Mouse (Mus musculus) 416B (cell line): ENCODE measurements around the gene Olfr548-ps1.
"Not testable (repeated sequence)": the region's sequence is repeated elsewhere in the genome, so short reads cannot be mapped to it uniquely, and the experiment has no call there.

Source experiments
- DNase-seq: peaks from one replicate; pipeline ENCODE4 v3.0.0; 2011; ENCODE audit warnings: low read depth

Gene Olfr548-ps1

GRCm38 (mm10) chr7:102540596-102540995 is at the start of gene Olfr548-ps1:
Gene Olfr548-ps1 (plus strand): TSS chr7:102540896.
- no peak for DNase-seq

- not testable (repeated sequence) for DNase-seq
Observed at GRCm38 (mm10) chr7:102494416-102494815, 46.3 kb upstream of the Olfr548-ps1 start.

DNA sequence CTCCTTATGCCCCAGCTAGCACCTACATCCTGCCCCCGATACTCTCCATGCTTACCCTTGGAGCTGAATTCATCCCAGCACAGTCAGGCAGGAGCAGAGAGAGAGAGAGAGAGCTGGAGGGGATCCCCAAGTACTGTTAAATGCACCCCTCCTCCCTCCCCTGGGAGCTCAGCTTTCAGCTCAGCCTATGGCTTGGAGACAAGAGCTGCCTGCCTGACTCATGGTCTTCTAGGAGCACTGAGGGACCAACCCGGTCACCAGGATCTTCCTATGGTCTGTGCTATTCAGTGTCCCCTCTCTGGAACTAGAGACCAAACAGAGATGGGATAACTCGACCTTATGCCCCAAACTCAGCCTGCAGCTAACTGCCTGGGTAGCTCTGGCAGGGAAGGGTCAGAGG is 41.2 kb upstream of the Olfr548-ps1 start, which contains the start of gene Olfr545:
Olfr545 (minus strand) TSS at position 101 of the 400 bp plus-strand sequence.
- DNase-seq, result no peak

DNA sequence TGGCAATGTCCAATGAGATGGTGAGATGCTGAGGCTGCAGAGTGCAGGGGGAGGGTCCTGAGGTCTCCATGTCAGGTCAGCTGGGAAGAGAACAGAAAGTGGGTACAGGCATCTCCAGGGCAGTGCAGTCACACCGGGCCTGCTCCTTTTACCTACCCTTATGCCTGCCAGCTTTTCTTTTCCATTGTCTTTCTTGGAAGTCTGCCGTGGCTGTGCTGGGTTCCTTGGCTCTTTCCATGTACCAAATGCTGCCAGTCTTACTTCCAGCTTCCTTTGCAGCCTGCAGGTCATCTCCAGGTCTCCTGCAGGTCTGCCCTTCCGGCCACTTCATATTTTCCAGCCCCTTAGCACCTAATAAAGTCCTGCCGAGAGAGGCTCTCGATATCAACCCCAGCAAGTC is 38.7 kb upstream of the Olfr548-ps1 start:
- no peak for DNase-seq

GRCm38 (mm10) chr7:102506848-102507247 is 33.8 kb upstream of the Olfr548-ps1 start:
- DNase-seq, result peak; percentile 80

- DNase-seq, result no peak
Observed at GRCm38 (mm10) chr7:102508066-102508465, 32.6 kb upstream of the Olfr548-ps1 start.

- no peak for DNase-seq
Observed at GRCm38 (mm10) chr7:102508666-102509065, 32.0 kb upstream of the Olfr548-ps1 start.

DNA sequence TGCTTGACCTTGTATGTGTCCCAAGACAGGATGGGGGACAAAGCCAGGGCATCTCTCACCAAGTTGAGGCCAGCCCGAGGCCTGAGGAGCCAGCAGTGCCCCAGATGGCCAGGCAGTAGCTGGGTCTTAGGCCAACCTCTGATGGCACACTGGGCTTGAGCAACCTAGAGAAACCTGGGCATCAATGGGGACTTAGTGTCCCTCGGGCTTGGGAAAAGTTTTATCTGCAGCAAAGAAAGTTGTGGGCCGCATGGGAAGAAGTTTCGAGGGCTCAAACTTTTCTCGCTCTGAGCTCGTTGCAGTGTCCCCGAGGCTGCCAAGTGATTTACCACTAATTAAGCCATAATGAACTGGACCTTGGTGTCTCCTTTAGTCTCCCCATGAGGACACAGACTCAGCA is 31.0 kb upstream of the Olfr548-ps1 start:
- no peak for DNase-seq

DNA sequence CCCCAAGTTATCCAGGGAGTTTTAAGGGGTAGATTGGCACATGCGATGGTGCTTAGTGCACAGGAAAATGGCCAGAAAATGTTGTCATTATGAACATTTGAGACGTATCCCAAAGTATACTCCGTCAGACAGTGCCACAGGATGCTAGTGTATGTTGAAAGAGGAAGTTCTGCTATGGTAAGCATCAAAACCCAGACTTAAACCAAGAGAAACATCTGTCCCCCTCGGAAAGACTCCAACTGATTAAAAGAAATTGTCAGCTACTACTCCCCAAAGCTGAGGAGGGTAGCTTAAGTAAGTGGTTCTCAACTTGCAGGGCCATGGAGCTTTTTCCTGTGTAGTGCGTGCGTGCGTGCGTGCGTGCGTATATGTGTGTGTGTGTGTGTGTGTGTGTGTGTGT is 28.8 kb upstream of the Olfr548-ps1 start:
- DNase-seq, result peak; percentile 63

- DNase-seq, result peak; percentile 80
Observed at GRCm38 (mm10) chr7:102512814-102513435, 27.8 kb upstream of the Olfr548-ps1 start.

DNA sequence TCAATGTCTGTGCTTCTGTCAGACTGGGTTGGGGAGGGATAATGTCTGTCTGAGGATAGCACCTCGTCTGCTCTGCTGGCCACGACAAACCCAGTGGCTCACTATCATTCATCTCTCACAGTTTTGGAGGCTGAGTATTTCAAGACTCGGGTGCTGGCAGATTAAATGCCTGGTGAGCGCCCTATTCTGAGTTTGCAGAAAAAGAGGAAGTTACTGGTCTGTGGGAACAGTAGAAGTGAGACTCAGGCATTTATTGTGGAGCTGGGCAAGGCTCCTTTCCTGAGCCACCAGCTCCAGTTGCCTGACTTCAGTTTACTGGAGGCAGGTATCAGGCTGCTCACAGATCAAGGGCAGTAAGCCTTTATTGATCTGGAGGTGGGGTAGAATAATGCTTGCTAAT is 26.6 kb upstream of the Olfr548-ps1 start:
- peak; percentile 66 for DNase-seq

DNA sequence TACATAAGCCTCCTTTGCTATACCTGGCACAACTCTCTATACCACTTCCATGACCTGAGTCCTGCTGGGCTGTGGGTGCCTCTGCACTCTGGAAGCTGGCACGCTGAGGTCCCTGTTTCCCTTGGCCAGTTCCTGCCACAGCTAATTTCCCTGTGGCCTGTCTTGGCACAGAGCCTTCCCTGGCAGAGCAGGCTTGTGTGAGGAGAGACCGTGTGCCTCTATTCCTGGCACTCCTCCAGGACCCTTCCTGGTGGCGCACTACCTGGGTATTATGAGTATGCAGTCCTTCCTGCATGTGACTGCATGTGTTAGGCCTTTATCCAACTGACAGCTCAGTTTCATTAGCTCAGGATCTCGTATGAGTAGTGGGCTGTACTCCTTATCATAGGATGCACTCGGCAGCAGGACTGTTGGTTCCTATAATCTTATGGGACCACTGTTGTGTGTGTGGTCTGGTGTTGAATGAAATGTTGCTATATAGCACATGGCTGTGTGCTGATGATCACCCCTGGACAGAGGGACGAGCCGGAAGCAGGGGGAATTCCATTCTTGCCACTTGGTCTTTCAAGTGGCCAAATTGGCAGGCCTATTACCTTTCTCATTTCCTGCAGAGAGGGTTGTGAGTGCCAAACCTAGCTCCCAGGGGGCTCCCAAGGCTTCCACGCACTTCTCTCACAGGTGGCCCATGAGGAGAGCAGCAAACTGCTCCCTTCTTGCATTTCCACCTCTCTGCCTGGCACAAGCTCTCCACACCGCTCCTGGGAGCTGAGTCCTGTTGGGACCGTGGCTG is 24.2 kb upstream of the Olfr548-ps1 start:
- DNase-seq, result peak; percentile 33

GRCm38 (mm10) chr7:102517051-102517335 is 23.7 kb upstream of the Olfr548-ps1 start:
- no peak for DNase-seq

DNA sequence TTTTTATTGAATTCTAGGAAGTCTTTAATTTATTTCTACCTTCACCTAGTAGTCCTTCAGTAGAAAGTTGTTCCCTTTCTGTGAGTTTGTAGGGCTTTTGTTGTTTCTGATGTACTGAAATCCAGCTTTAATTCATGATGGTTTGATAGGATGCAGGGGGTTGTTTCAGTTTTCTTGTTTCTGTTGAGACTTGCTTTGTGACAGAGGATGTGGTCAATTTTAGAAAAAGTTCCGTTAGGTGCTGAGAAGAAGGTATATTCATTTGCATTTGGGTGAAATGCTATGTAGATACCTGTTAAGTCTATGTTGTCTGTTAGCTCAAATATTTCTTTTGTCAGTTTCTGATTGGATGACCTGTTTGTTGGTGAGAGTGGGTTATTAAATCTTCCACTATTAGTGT is 11.6 kb upstream of the Olfr548-ps1 start:
- DNase-seq, result no peak

DNA sequence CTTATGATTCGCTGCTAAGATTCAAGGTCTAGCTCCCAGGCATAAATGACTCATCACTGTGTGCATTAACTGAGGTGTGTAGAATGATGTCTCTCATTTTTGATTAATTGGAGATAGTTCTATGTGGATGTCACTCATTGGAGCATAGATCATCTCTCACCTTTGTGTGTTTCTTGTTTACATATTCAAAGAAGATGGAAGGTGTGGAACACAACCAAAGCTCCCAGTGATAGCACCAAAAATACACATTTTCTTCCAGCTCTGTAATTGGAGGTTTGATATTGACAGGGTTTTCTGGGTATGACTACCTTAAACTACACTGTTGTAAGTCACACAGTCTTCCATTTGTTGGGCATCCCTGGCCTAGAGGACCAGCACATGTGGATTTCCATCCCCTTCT is 6.2 kb upstream of the Olfr548-ps1 start, which contains the start of gene Olfr547:
Olfr547 (plus strand) TSS at position 301 of the 400 bp plus-strand sequence.
- DNase-seq, result no peak

DNA sequence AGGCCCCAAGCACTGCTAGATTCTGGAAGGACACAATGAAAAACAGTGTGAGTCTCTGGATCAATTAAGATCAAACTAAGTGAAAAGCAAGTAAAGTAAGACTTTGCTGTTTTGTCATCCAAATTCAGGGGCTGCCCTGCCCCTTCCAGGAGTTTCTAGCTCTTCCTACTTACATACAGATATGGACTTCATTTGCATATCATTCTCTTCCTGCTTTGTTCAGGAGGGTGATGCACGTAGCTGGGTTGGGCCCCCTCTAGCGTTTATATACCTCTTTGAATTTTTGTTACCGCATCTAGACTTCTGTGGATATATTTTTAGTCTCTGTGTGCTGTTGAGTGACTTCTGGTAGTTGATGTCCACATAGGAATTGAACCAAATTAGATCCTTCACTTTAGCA is 555 bp downstream of the Olfr548-ps1 start:
- DNase-seq, result peak; percentile 13

GRCm38 (mm10) chr7:102549570-102549969 is 8.9 kb downstream of the Olfr548-ps1 start, which contains the start of gene Olfr549:
Gene Olfr549 (plus strand): TSS chr7:102549870.
- no peak for DNase-seq

GRCm38 (mm10) chr7:102553279-102553678 is 12.6 kb downstream of the Olfr548-ps1 start:
- DNase-seq, result no peak

GRCm38 (mm10) chr7:102564999-102565997 is 24.6 kb downstream of the Olfr548-ps1 start, which contains the start of gene Trim21:
Gene Trim21 (minus strand): TSS chr7:102565486.
- peak; percentile 95 for DNase-seq

- peak; percentile 45 for DNase-seq
Observed at GRCm38 (mm10) chr7:102566219-102566618, 25.5 kb downstream of the Olfr548-ps1 start.

DNA sequence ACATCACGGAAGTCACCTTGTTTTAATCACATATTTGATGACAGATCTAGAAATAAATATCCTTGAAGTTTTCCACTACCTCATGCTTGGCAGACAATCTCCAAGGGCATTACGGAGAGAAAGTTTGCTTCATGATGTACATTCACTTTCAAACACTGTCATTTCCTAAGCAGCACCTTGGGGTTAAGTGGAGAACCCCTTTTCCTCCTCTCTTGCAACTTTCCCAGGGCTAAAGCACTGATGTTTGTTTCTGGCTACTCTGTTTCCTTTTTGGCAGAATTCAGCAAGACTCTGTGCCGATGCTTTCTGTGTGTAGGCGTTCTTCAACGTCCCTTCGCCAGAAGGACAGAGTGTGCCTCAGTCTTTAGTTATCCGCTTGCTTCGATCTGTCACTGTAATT is 30.4 kb downstream of the Olfr548-ps1 start, which contains the start of gene Olfr550:
Olfr550 (plus strand) TSS at position 301 of the 400 bp plus-strand sequence.
- no peak for DNase-seq
